Mouse (Mus musculus) spleen, adult 2 months (tissue): ENCODE results near the gene Cacng5.

Experiments used
- CTCF ChIP-seq: fragments of 200-500 bp; IDR thresholded peaks from 2 replicates; pipeline ENCODE4 v1.5.1; 2011; ENCODE audit warnings: mild to moderate bottlenecking, inconsistent platforms; ENCODE audit not compliant: insufficient read depth, insufficient read length, insufficient replicate concordance; ENCODE audit errors: extremely low read depth
- POLR2A ChIP-seq: fragments of 200-500 bp; IDR thresholded peaks from 2 replicates; pipeline ENCODE4 v1.6.1; 2011; ENCODE audit warnings: low read depth, low read length, inconsistent platforms

GRCm38 (mm10) chr11:107914634-107915226, at the start of gene Cacng5:
- TF ChIP-seq CTCF (no peak), POLR2A (no peak)
